Mouse (Mus musculus): ENCODE results near the gene Rasgrp4.
"Not testable (repeated sequence)": the region's sequence is repeated elsewhere in the genome, so short reads cannot be mapped to it uniquely, and the experiment has no call there.

Gene Rasgrp4

GRCm38 (mm10) chr7:29178106-29178505 is 43.5 kb downstream of the Rasgrp4 start:
- no peak for DNase-seq (ENCODE audit: low spot score)

GRCm38 (mm10) chr7:29179323-29179722 is 44.7 kb downstream of the Rasgrp4 start:
- no peak for DNase-seq (ENCODE audit: low spot score)

GRCm38 (mm10) chr7:29180077-29180853 is 45.6 kb downstream of the Rasgrp4 start, which contains the start of gene Psmd8:
Gene Psmd8, minus strand, starts transcription at chr7:29180701.
- DNase-seq (ENCODE audit: low spot score): peak; percentile 81

GRCm38 (mm10) chr7:29180854-29181236 is 46.2 kb downstream of the Rasgrp4 start:
- DNase-seq (ENCODE audit: low spot score): no peak

GRCm38 (mm10) chr7:29181323-29181722 is 46.7 kb downstream of the Rasgrp4 start:
- DNase-seq (ENCODE audit: low spot score): not testable (repeated sequence)

- not testable (repeated sequence) for DNase-seq (ENCODE audit: low spot score)
Measured at GRCm38 (mm10) chr7:29194230-29194629, 59.6 kb downstream of the Rasgrp4 start.

- no peak for DNase-seq (ENCODE audit: low spot score)
Measured at GRCm38 (mm10) chr7:29202577-29202976, 67.9 kb downstream of the Rasgrp4 start.
